Mouse (Mus musculus) layer of hippocampus, adult 8-10 months (tissue): Measurements from ENCODE around the gene Cmtm6. TPM values are rescaled to one million over a fixed set of nuclear protein-coding genes. Genes with fewer than 3 reads are reported as not detected.

Experiments used
- DNase-seq, 2 experiments: peaks; one replicate each; pipeline ENCODE4 v3.0.0; 2022; ENCODE audit warnings: low spot score in 2 of 2
- total RNA-seq, 4 experiments: library from RNA; stranded (reverse); gene quantifications; 2 replicates each; pipeline ENCODE4 v1.2.4; 2022

Gene Cmtm6
- total RNA-seq, 4 experiments from 2014 or later: 19.3 to 33.9 (median 25.7) TPM

DNA sequence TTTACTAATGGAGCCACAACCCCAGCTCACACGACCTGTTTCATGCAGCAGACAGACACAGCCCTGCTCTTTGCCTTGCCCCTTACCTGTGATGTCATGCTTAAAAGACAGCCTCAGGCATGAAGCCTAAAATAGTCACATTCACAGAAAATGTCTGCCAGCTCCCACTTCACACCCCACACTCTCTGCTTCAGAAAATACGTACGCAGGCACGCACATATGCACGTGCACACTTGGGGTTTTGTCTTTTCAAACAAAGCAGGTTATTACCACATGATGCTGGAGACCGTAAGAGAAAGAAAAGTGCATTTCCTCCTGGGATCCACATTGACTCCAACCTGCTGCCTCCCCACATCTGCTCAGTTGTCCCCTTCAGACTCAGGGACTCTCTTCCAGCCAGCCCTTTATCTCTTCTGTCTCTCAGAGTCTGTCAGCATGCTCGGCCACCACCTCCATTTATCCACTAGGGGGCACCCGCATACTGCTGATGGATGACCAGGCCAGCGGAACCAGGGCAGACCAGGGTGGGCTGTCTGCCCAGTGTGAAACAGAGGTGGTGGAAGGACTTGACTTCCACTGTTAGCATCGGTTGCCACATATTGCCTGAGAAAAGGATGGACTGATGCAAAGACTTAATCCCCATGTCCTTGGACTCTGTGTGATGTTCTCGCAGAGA lies 66.6 kb downstream of the Cmtm6 start:
- DNase-seq: peak; percentile 71 to 87

DNA sequence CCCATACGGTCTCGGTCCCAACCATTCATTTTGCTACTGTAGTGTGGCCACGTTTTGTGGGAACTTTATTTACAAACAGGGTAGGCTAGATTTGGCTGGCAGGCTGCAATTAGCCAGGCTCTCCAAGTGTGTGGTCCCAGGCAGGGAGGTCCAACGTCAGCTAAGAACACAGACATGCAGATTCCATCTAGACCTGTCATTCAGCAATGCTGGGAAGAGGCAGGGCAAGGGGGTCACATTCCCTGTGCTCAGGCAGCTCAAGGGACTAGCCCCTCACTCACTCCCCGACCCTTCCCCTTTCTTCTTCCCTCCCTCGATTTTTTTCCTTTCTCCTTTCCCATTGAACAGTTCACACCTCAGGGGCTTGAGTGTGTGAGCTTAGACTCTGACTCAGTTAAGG lies 67.9 kb downstream of the Cmtm6 start:
- no peak for DNase-seq

Other genes with a start within 250 kb of the Cmtm6 start
- gene Ccr4, start 226.2 kb upstream of the Cmtm6 start, total RNA-seq: not detected
- gene C130032M10Rik, start 215.4 kb upstream of the Cmtm6 start, total RNA-seq: not detected
- 1 to 10 TPM; 1.3 to 1.9 (median 1.6) TPM for gene Trim71, start 166.7 kb upstream of the Cmtm6 start, total RNA-seq
- gene Cnot10, start 90.9 kb upstream of the Cmtm6 start, total RNA-seq: 10 to 100 TPM; 48.5 to 56.0 (median 53.2) TPM
- 10 to 100 TPM; 84.7 to 97.3 (median 90.5) TPM for gene Dync1li1, start 42.3 kb upstream of the Cmtm6 start, total RNA-seq
- 1 to 10 TPM; 3.4 to 7.4 (median 5.3) TPM for gene Cmtm7, start 50.7 kb downstream of the Cmtm6 start, total RNA-seq
- gene Cmtm8, start 113.0 kb downstream of the Cmtm6 start, total RNA-seq: 1 to 10 TPM; 2.4 to 3.7 (median 2.5) TPM
- gene Gpd1l, start 202.9 kb downstream of the Cmtm6 start, total RNA-seq: 10 to 100 TPM; 69.4 to 87.5 (median 76.5) TPM
- gene Osbpl10, start 247.5 kb downstream of the Cmtm6 start, total RNA-seq: 10 to 100 TPM; 19.5 to 29.8 (median 23.5) TPM